Mouse (Mus musculus) adrenal gland, adult 10 weeks (tissue): ENCODE results near the gene Slfn4. TPM values are rescaled to one million over a fixed set of nuclear protein-coding genes. Genes with fewer than 3 reads are reported as not detected.

Source experiments
- polyA plus RNA-seq: library from polyadenylated mRNA; stranded (reverse); fragments of 350-450 nt; fragmentation: Illumina TruSeq; extraction: RNeasy Lipid Tissue Mini Kit (QIAGEN cat#74804); gene quantifications from one replicate; pipeline ENCODE4 v1.2.3, GENCODE M21; 2014; ENCODE audit warnings: low read depth, low replicate concordance

Gene Slfn4
- 0.35 TPM for polyA plus RNA-seq

DNA sequence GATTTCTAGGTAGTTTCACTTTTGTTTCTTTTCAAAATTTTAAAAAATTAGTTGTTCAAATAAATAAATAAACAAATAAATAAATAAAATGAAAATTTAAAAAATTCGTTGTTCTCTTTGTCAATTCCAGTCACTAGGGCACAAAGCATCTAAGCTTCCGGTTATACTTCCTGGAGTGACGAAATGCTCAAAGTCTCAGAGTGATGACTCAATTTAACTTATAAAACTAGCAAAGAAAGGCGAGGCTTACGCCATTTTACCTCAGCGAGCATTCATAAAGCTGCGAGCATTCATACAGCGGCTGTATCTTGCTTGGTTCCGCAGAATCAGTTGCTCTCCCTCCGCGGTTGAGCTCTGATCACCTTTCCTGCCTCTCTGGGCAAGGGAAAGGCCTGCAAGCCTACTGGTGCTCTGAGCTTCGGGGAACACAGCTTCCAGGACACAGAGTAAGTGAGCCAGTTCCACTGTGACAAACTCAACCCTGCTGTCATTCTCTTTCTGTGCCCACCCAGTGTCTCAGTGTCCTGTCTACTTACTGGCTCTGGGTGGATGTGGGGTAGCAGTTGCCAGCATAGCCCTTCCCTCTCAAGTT, at the start of gene Slfn4:
Gene Slfn4, plus strand, starts transcription at position 239 of the 592 bp plus-strand sequence.

DNA sequence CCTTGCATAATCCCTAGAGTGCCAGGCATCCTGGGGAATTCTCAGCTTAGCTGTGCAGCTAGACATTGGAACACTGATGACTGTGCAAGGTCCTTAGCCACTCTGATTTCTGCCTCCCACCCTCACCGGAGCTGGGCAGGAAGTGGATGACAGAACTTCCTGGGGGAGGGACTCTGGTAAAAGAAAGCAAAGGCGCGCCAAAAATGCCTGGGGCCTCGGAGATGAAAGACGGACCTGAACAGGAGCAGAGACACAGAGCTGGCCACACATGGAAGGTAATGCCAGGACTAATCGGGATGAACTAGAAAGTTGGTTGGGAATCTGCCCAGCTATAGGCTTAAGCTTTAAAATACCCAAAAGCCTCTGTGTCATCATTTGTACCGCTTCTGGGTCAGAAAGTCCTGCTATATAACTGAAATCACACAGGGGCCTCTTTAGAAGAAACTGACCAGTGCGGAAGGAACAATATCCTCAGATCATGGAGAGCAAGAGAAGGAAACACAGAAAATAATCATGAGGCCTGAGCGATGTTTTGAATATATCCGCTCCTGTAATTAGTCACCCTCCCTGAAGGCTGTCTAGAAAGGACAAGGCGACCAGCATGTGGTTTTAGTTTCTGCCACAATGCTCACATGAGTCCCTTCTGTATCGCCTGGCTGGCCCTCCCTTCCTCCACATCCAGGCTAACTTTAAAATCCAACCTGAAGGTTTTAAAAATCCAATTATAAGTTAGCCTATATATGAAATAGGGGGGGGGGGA, 16.3 kb downstream of the Slfn4 start, which contains the start of gene Slfn3:
Gene Slfn3, plus strand, starts transcription at position 197 of the 760 bp plus-strand sequence.

Other genes with a start within 250 kb of the Slfn4 start
- gene Slfn5, start 223.8 kb upstream of the Slfn4 start, polyA plus RNA-seq, result 57.6 TPM
- 62.3 TPM for gene Slfn9, start 183.4 kb upstream of the Slfn4 start, polyA plus RNA-seq
- 21.9 TPM for gene Slfn8, start 154.4 kb upstream of the Slfn4 start, polyA plus RNA-seq
- 9.8 TPM for gene Slfn2, start 110.1 kb upstream of the Slfn4 start, polyA plus RNA-seq
- gene Slfn1, start 58.3 kb upstream of the Slfn4 start, polyA plus RNA-seq, result 0.82 TPM
- 11.0 TPM for gene Slfn3, start 16.1 kb downstream of the Slfn4 start, polyA plus RNA-seq
- gene Slfn14, start 111.5 kb downstream of the Slfn4 start, polyA plus RNA-seq, result not detected
- gene Ap2b1, start 123.8 kb downstream of the Slfn4 start, polyA plus RNA-seq, result 55.1 TPM
- 33.0 TPM for gene Pex12, start 127.4 kb downstream of the Slfn4 start, polyA plus RNA-seq
- gene Rasl10b, start 234.0 kb downstream of the Slfn4 start, polyA plus RNA-seq, result 1.2 TPM